Mouse (Mus musculus): Measurements from ENCODE around the gene Rft1. TPM values are rescaled to one million over a fixed set of nuclear protein-coding genes. Genes with fewer than 3 reads are reported as not detected.

Rft1 gene
- polyA plus RNA-seq, 1 experiment from 2014 or later = 11.3 TPM

DNA sequence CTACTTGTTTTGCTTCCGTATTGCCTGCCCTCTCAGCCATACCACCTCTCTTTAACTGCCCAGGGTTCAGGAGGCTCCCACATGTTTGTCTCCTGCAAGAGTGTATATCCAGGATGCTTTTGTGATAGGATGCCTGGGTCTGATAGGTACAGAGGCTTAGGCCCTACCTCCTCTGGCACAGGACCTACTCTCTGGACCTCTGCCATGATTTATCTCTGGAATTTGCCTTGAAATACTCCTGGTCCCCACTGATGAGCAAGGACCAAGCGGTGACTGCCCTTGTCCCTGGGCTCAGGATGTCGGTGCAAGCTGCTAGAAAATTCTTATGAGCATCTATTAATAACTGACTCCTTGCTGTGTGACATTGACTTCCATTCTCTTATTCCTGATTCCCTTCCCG lies 16.2 kb upstream of the Rft1 start:
- Histone ChIP-seq H3K36me3 (ENCODE audit: inconsistent target) (no peaks in the 10 kb centered on the region), H3K4me3 (ENCODE audit: inconsistent target) (no peak overlapping the region), H3K27ac (no peak overlapping the region), H3K79me2 (ENCODE audit: inconsistent target) (no peaks in the 10 kb centered on the region)
- WGBS (ENCODE audit: missing documents) = 91% methylated on average over 4 of the region's 4 CpGs

DNA sequence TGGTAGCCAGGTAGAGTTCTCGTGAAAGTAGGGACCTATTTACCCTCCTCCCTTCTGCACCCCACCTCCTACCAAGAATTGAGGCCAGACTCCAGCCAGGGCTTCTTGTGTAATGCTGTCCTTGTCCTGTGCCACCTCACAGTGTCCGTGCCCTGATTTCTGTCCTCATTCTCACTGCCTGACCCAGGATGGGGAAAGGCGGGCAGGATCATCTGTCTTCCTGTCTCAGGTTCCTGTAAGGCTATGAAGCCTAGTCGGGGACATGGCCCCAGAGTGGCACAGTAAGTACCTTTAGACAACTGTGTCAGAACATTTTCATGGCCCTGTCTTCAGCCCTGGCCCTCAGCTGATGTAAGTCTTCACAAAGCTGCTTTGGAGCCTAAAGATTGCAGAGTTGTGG lies 15.5 kb upstream of the Rft1 start:
- 74% methylated on average over 4 of the region's 4 CpGs for WGBS (ENCODE audit: missing documents)
- Histone ChIP-seq H3K79me2 (ENCODE audit: inconsistent target) (no peaks in the 10 kb centered on the region), H3K27ac (no peak overlapping the region), H3K36me3 (ENCODE audit: inconsistent target) (no peaks in the 10 kb centered on the region), H3K4me3 (ENCODE audit: inconsistent target) (no peak overlapping the region)

GRCm38 (mm10) chr14:30641748-30642147 lies 12.4 kb upstream of the Rft1 start:
- Histone ChIP-seq H3K4me3 (ENCODE audit: inconsistent target) (no peak overlapping the region), H3K79me2 (ENCODE audit: inconsistent target) (no peaks in the 10 kb centered on the region), H3K36me3 (ENCODE audit: inconsistent target) (no peaks in the 10 kb centered on the region), H3K27ac (peak overlapping the region; percentile 25)
- 7% methylated on average over 2 of the region's 2 CpGs for WGBS (ENCODE audit: missing documents)

- Histone ChIP-seq H3K36me3 (ENCODE audit: inconsistent target) (no peaks in the 10 kb centered on the region), H3K79me2 (ENCODE audit: inconsistent target) (no peaks in the 10 kb centered on the region), H3K27ac (no peak overlapping the region), H3K4me3 (ENCODE audit: inconsistent target) (no peak overlapping the region)
- WGBS (ENCODE audit: missing documents) = 93% methylated on average over 2 of the region's 2 CpGs
Measured at GRCm38 (mm10) chr14:30644026-30644425, 10.1 kb upstream of the Rft1 start.

DNA sequence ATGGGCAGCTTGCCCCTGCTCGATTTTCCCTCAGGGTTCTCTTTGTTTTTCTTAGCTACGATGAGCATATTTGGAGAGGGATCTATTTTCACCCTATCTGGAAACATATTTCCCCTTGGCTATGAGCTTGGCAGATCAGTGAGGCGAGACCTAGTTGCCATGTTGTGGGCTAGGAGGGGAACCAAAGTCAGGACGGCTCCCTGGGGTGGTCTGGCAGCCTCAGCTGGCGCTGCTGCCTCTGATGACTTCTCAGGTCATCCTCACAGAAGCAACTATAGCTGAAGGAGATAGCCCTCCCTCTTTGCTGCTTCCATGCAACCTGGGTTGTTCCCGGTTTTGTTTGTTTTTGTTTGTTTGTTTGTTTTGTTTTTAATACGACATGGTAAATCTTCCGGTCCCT lies 9.1 kb upstream of the Rft1 start:
- no peak overlapping the region for H3K27ac ChIP-seq
- 84% methylated on average over 8 of the region's 8 CpGs for WGBS (ENCODE audit: missing documents)

DNA sequence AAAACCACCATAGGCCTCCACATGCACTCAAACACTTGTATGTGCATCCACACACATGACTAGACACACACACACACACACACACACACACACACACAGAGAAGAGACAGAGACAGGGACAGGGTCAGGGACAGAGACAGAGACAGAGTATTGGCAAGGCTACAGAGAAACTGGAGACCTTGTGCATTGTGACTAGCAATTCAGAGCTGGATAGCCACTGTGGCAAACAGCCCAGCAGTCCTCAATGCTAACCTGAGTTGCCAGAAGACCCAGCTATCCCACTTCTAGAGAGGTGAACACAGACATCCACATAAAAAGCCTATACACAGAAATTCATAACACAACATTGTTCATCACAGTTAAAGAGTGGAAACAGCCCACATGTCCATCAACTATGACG lies 7.7 kb upstream of the Rft1 start:
- Histone ChIP-seq H3K79me2 (ENCODE audit: inconsistent target) (no peaks in the 10 kb centered on the region), H3K4me3 (ENCODE audit: inconsistent target) (no peak overlapping the region), H3K27ac (no peak overlapping the region), H3K36me3 (ENCODE audit: inconsistent target) (no peaks in the 10 kb centered on the region)
- 17% methylated on average over 1 of the region's 1 CpGs for WGBS (ENCODE audit: missing documents)

More for the DNA sequence above, 9.1 kb upstream of the Rft1 start:
- Histone ChIP-seq H3K79me2 (ENCODE audit: inconsistent target) (no peaks in the 10 kb centered on the region), H3K36me3 (ENCODE audit: inconsistent target) (no peaks in the 10 kb centered on the region), H3K4me3 (ENCODE audit: inconsistent target) (no peak overlapping the region)

GRCm38 (mm10) chr14:30648478-30648877 lies 5.7 kb upstream of the Rft1 start:
- WGBS (ENCODE audit: missing documents) = 67% methylated on average over 3 of the region's 3 CpGs
- Histone ChIP-seq H3K79me2 (ENCODE audit: inconsistent target) (no peaks in the 10 kb centered on the region), H3K4me3 (ENCODE audit: inconsistent target) (no peak overlapping the region), H3K27ac (no peak overlapping the region), H3K36me3 (ENCODE audit: inconsistent target) (no peaks in the 10 kb centered on the region)

DNA sequence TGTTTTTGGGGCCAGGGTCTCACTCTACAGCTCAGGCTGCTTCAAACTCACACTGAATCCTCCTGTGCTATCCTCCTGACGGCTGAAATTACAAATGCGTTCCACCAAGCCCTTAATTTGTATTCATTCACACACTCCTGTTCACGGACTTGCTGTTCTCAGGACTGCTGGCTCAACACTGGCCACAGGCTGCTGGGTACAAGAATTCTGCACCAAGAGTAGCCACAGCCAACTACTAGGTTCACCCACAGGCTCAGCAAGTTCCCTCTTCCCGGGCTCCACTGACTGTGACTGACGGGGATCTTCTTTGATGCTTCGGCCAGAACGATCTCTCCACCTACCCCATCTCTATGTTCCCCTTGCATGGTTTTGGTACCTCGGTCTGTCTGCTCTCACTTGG lies 4.4 kb upstream of the Rft1 start:
- 83% methylated on average over 8 of the region's 8 CpGs for WGBS (ENCODE audit: missing documents)
- H3K79me2 ChIP-seq (ENCODE audit: inconsistent target) = peaks cover 4% of the 10 kb centered on the region; the same call in 1 of the 2 replicates
- no peak overlapping the region for H3K27ac ChIP-seq
- H3K36me3 ChIP-seq (ENCODE audit: inconsistent target) = no peaks in the 10 kb centered on the region
- no peak overlapping the region for H3K4me3 ChIP-seq (ENCODE audit: inconsistent target)

DNA sequence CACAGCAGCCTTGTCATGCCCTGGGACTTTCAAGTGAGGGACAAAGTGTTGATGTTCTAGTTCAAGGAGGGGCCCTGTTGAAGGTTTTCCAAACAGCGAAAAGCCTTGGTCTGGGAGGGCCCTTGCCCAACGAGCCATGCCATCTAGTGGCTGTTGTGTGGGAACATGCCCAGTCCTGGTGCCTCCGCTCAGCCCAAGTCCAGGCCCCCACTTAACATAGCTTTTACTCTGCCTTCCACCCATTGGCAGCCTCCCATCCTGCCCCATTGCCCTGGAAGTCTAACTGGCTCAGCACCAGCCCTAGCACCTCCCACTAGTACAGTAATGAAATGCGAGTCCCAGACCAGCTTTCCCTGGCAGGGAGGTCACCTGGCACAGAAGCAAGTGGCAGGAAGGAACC lies 3.2 kb upstream of the Rft1 start:
- WGBS (ENCODE audit: missing documents) = 21% methylated on average over 4 of the region's 4 CpGs
- H3K4me3 ChIP-seq (ENCODE audit: inconsistent target) = no peak overlapping the region

DNA sequence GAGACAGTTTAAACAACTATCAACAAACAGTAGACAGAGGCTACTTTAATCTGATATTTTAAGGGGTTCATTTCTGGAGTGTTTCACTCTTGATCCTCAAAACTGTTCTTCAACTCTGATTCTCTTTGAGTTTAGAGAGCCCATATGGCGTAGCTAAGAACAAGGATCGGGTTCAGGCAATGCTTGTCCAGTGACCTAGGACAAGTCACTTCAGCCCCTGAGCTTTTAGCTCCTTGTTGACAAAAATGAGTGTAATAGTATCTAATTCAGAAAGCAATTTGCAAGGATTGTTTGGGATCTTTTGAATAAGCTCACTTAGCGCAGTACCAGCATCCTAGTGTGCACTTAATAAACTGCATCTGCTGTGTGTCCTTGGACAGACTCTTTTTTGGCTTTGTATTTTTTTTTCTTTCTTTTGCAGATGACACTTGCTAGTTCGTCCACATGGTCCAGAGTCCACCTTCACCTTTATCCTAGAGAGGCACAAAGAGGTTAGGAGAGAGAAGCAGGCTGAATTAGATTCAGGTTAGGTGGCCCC lies 600 bp downstream of the Rft1 start:
- WGBS (ENCODE audit: missing documents) = 44% methylated on average over 4 of the region's 4 CpGs
- Histone ChIP-seq H3K79me2 (ENCODE audit: inconsistent target) (peaks cover 15% of the 10 kb centered on the region; the same call in 1 of the 2 replicates), H3K4me3 (ENCODE audit: inconsistent target) (peak overlapping the region; percentile 63), H3K27ac (peak overlapping the region; percentile 54), H3K36me3 (ENCODE audit: inconsistent target) (peaks cover 21% of the 10 kb centered on the region)

More for the DNA sequence above, 3.2 kb upstream of the Rft1 start:
- H3K36me3 ChIP-seq (ENCODE audit: inconsistent target) = no peaks in the 10 kb centered on the region
- no peak overlapping the region for H3K27ac ChIP-seq
- peaks cover 9% of the 10 kb centered on the region; the same call in 1 of the 2 replicates for H3K79me2 ChIP-seq (ENCODE audit: inconsistent target)

GRCm38 (mm10) chr14:30655531-30655930 lies 1.4 kb downstream of the Rft1 start:
- peaks cover 15% of the 10 kb centered on the region; the same call in 1 of the 2 replicates for H3K79me2 ChIP-seq (ENCODE audit: inconsistent target)
- 0% methylated on average over 1 of the region's 1 CpGs for WGBS (ENCODE audit: missing documents)

DNA sequence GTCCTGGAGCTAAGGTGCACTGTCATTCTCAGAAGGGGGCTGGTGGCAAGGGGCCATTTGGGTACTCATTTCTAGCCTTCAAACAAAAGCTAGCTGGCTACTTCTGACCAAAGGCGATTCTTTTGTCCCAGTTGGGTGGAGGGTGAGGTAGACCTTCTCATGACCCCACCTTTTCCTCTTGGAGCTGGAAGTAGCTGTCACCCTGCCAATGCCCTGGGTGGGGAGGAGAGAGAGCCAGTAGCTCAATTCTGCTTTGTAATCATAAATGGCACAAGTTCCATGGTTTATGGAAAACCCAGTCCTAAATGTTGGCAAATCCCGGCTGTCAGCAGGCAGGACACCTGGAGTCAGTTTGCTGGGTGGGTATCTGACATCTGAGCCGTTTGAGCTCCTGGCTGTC lies 11.9 kb downstream of the Rft1 start:
- H3K4me3 ChIP-seq (ENCODE audit: inconsistent target) = no peak overlapping the region
- peaks cover 89% of the 10 kb centered on the region for H3K36me3 ChIP-seq (ENCODE audit: inconsistent target)
- H3K27ac ChIP-seq = no peak overlapping the region
- 96% methylated on average over 3 of the region's 3 CpGs for WGBS (ENCODE audit: missing documents)
- H3K79me2 ChIP-seq (ENCODE audit: inconsistent target) = no peaks in the 10 kb centered on the region

More at GRCm38 (mm10) chr14:30655531-30655930, 1.4 kb downstream of the Rft1 start:
- Histone ChIP-seq H3K27ac (0 out of 2 replicates have a peak overlapping the region, but pooled peaks have one; percentile 54), H3K36me3 (ENCODE audit: inconsistent target) (peaks cover 28% of the 10 kb centered on the region), H3K4me3 (ENCODE audit: inconsistent target) (no peak overlapping the region)

- Histone ChIP-seq H3K36me3 (ENCODE audit: inconsistent target) (peaks cover 83% of the 10 kb centered on the region), H3K79me2 (ENCODE audit: inconsistent target) (no peaks in the 10 kb centered on the region), H3K4me3 (ENCODE audit: inconsistent target) (no peak overlapping the region), H3K27ac (no peak overlapping the region)
- WGBS (ENCODE audit: missing documents) = 95% methylated on average over 4 of the region's 4 CpGs
Measured at GRCm38 (mm10) chr14:30666604-30667003, 12.4 kb downstream of the Rft1 start.

- 97% methylated on average over 6 of the region's 6 CpGs for WGBS (ENCODE audit: missing documents)
- H3K27ac ChIP-seq = no peak overlapping the region
- H3K79me2 ChIP-seq (ENCODE audit: inconsistent target) = no peaks in the 10 kb centered on the region
- no peak overlapping the region for H3K4me3 ChIP-seq (ENCODE audit: inconsistent target)
- H3K36me3 ChIP-seq (ENCODE audit: inconsistent target) = peaks cover 60% of the 10 kb centered on the region
Measured at GRCm38 (mm10) chr14:30670161-30670560, 16.0 kb downstream of the Rft1 start.

DNA sequence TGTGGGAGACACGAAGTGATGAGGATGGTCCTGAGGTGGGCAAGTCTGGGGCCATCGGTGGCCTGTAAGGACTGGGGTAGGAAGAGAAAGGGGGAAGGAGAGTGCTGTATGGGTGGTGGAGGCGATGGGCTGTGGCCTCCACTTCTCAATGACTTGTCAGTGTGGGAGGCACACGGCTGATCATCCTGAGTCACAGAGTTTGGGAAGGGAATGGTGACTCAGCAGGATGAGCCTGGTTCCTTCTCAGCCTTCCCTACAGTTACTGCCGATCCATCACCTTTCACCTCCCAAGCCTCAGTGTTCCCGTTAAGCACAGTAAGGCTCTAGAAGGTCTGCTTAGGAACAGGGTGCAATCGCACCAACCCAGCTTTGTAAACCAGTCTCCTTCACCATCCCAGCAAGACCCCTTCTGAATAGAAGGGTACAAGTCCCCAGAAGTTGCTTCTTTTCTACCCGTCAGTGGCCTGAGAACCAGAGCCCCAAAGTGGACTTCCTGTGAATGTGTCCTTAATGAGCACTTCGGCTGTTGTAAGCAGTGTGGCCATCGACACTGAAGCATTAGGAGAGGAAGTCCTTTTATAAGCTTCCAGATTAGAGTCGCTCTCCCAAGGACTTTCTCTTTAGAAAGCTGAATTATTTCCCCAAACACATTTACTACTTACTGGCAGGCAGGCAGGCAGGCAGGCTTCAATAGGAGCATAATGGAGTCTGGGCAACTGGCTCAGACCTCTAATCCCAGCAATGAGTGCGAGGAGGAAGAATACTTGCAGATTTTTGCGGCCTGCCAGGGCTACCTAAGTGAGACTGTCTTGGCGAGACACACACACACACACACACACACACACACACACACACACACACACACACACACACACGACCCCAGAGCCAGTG lies 17.2 kb downstream of the Rft1 start:
- no peak overlapping the region for H3K4me3 ChIP-seq (ENCODE audit: inconsistent target)
- H3K79me2 ChIP-seq (ENCODE audit: inconsistent target) = no peaks in the 10 kb centered on the region
- H3K27ac ChIP-seq = peak overlapping the region; percentile 44
- WGBS (ENCODE audit: missing documents) = 52% methylated on average over 12 of the region's 15 CpGs
- H3K36me3 ChIP-seq (ENCODE audit: inconsistent target) = peaks cover 56% of the 10 kb centered on the region

Measured in macrophage (primary cell).